26 mouse cellular contexts compared by ENCODE assay signal in genomic region chr2:46678366-46678765, GRCm38 (mm10).
A peak's percentile ranks its signal among the peaks of the same experiment; 100 is the strongest.
DNase-seq lines count a peak whose midpoint lies in the region; ATAC-seq and TF ChIP-seq lines count a peak whose summit lies in the region.
"Had no signal": no experiment of that assay in that cellular context is flagged by ENCODE, and none has a peak within 500 bp of the region (broad histone marks: within the 10 kb centered on the region; RNA-seq: fewer than 3 reads in every experiment).

No protein-coding gene starts in this region.

- H3K27me3 ChIP-seq in forebrain, embryonic 14.5 days (replicated peaks; ENCODE audit: control insufficient read depth, insufficient read depth, low read length): no peaks in the 10 kb centered on the region
- no peaks in the 10 kb centered on the region for H3K27me3 ChIP-seq in forebrain, embryonic 10.5 days (ENCODE audit: poor library complexity, severe bottlenecking)
- no peaks in the 10 kb centered on the region for H3K27me3 ChIP-seq in neural tube, embryonic 15.5 days (replicated peaks)
- H3K27me3 ChIP-seq: embryonic facial prominence, embryonic 13.5 days; hindbrain, embryonic 12.5 days; Patski had no signal

- H3K4me1 ChIP-seq in forebrain, embryonic 14.5 days (ENCODE audit: control insufficient read depth, insufficient read depth, low read length): no peaks in the 10 kb centered on the region
- H3K4me1 ChIP-seq in forebrain, embryonic 10.5 days: no peaks in the 10 kb centered on the region
- H3K4me1 ChIP-seq in neural tube, embryonic 15.5 days: no peaks in the 10 kb centered on the region
- H3K4me1 ChIP-seq: heart, embryonic 10.5 days; hindbrain, embryonic 12.5 days had no signal

- H3K9me3 ChIP-seq in forebrain, embryonic 14.5 days (replicated peaks; ENCODE audit: control insufficient read depth, low read length): no peaks in the 10 kb centered on the region
- H3K9me3 ChIP-seq in forebrain, embryonic 10.5 days: no peaks in the 10 kb centered on the region
- H3K9me3 ChIP-seq in neural tube, embryonic 15.5 days (replicated peaks): no peaks in the 10 kb centered on the region
- H3K9me3 ChIP-seq: embryonic facial prominence, embryonic 13.5 days; heart, embryonic 10.5 days; hindbrain, embryonic 12.5 days had no signal

- WGBS in forebrain, embryonic 14.5 days: 44% methylated on average over 2 of the region's 2 CpGs
- WGBS in forebrain, embryonic 10.5 days: 49% methylated on average over 2 of the region's 2 CpGs
- WGBS in neural tube, embryonic 15.5 days: 68% methylated on average over 2 of the region's 2 CpGs

- H3K4me2 ChIP-seq in forebrain, embryonic 14.5 days (ENCODE audit: low read length): no peak overlapping the region
- no peak overlapping the region for H3K4me2 ChIP-seq in neural tube, embryonic 15.5 days
- H3K4me2 ChIP-seq: embryonic facial prominence, embryonic 13.5 days; hindbrain, embryonic 12.5 days had no signal

- no peak overlapping the region for H3K27ac ChIP-seq in forebrain, embryonic 14.5 days (ENCODE audit: low read depth, low read length)
- no peak overlapping the region for H3K27ac ChIP-seq in forebrain, embryonic 10.5 days
- no peak overlapping the region for H3K27ac ChIP-seq in neural tube, embryonic 15.5 days (replicated peaks)
- H3K27ac ChIP-seq: embryonic facial prominence, embryonic 13.5 days; gastrocnemius, adult 2 months; heart, embryonic 10.5 days; hindbrain, embryonic 12.5 days; hindbrain, postnatal 0 days had no signal

- DNase-seq in forebrain, embryonic 14.5 days (ENCODE audit: low spot score): peak; percentile 34
- DNase-seq in forebrain, embryonic 10.5 days (ENCODE audit: extremely low spot score, low spot score): no peak
- peak; percentile 64 for DNase-seq in Muller cell, postnatal 12 days (ENCODE audit: inconsistent ontology term)
- DNase-seq in brain, embryonic 14.5 days (ENCODE audit: low read depth): peak; percentile 55
- DNase-seq in frontal cortex, postnatal 10 days (ENCODE audit: low spot score in 2 of 2): no peak
- DNase-seq: adrenal gland, adult 2 months; adrenal gland, postnatal 25 days; cerebellum, adult 11 months; cerebellum, adult 8-10 months; cerebellum, postnatal 14 days; forebrain, postnatal 0 days; gastrocnemius, adult 2 months; gastrocnemius, postnatal 36 days; heart, adult 11 months; heart, postnatal 10 days; heart, postnatal 4 days; kidney, adult 11 months; kidney, adult 9 months had no signal

- TF ChIP-seq CTCF in brain, embryonic 14.5 days (IDR thresholded peaks at IDR 0.05; ENCODE audit: borderline replicate concordance, extremely low read depth, insufficient read depth, insufficient read length): no peak

- H3K9ac ChIP-seq in forebrain, embryonic 14.5 days (ENCODE audit: low read length): no peak overlapping the region
- no peak overlapping the region for H3K9ac ChIP-seq in neural tube, embryonic 15.5 days (replicated peaks)
- H3K9ac ChIP-seq: embryonic facial prominence, embryonic 13.5 days; forebrain, postnatal 0 days; hindbrain, embryonic 12.5 days had no signal

- ATAC-seq in forebrain, embryonic 14.5 days: no peak
- ATAC-seq in megakaryocyte progenitor cell, adult 5-6 weeks (replicated peaks; ENCODE audit: poor library complexity): no peak
- no peak for ATAC-seq in neural tube, embryonic 15.5 days (ENCODE audit: low FRiP score)
- ATAC-seq: activated CD4-positive, CD25-positive, alpha-beta regulatory T cell, adult 4 months; forebrain, postnatal 0 days; hindbrain, postnatal 0 days; Patski had no signal

- no peak for TF ChIP-seq POLR2A in brain, embryonic 14.5 days (IDR thresholded peaks at IDR 0.05; ENCODE audit: borderline replicate concordance, extremely low read depth, insufficient read depth, insufficient read length, poor library complexity, severe bottlenecking)

- H3K4me3 ChIP-seq in forebrain, embryonic 14.5 days (ENCODE audit: low read depth, low read length): no peak overlapping the region
- no peak overlapping the region for H3K4me3 ChIP-seq in forebrain, embryonic 10.5 days
- no peak overlapping the region for H3K4me3 ChIP-seq in neural tube, embryonic 15.5 days (replicated peaks)
- H3K4me3 ChIP-seq: embryonic facial prominence, embryonic 13.5 days; gastrocnemius, adult 2 months; heart, embryonic 10.5 days; hindbrain, embryonic 12.5 days had no signal

- no peaks in the 10 kb centered on the region for H3K36me3 ChIP-seq in forebrain, embryonic 14.5 days (ENCODE audit: control insufficient read depth, insufficient read depth, low read length)
- H3K36me3 ChIP-seq in forebrain, embryonic 10.5 days (replicated peaks): no peaks in the 10 kb centered on the region
- H3K36me3 ChIP-seq in neural tube, embryonic 15.5 days: no peaks in the 10 kb centered on the region
- H3K36me3 ChIP-seq: embryonic facial prominence, embryonic 13.5 days; heart, embryonic 10.5 days; hindbrain, embryonic 12.5 days had no signal

Comparison
In these comparisons a context has a peak if more than half of its experiments do, and no peak if none do; other contexts are left out.
1. DNase-seq: peak in forebrain, embryonic 14.5 days (single experiment), Muller cell, postnatal 12 days (single experiment) and brain, embryonic 14.5 days (single experiment); none in forebrain, embryonic 10.5 days (single experiment) and frontal cortex, postnatal 10 days (0 of 2).